17 mouse cellular contexts compared by ENCODE assay signal in genomic region chr1:90501373-90501772, GRCm38 (mm10).
"Had no signal": no experiment of that assay in that cellular context is flagged by ENCODE, and none has a peak within 500 bp of the region (broad histone marks: within the 10 kb centered on the region; RNA-seq: fewer than 3 reads in every experiment).

No protein-coding gene starts in this region.

- H3K4me3 ChIP-seq: lung, embryonic 15.5 days; megakaryocyte, embryonic 14.5 days; midbrain, embryonic 13.5 days; midbrain, embryonic 15.5 days; neural tube, embryonic 12.5 days; stomach, embryonic 15.5 days had no signal

- H3K9ac ChIP-seq: liver, postnatal 0 days; lung, embryonic 15.5 days; midbrain, embryonic 13.5 days; midbrain, embryonic 15.5 days; neural tube, embryonic 12.5 days; stomach, embryonic 15.5 days had no signal

- ATAC-seq: liver, postnatal 0 days; lung, postnatal 0 days; midbrain, embryonic 13.5 days; midbrain, embryonic 15.5 days had no signal

- H3K4me2 ChIP-seq: lung, embryonic 15.5 days; midbrain, embryonic 13.5 days; midbrain, embryonic 15.5 days; neural tube, embryonic 12.5 days; stomach, embryonic 15.5 days had no signal

- H3K27ac ChIP-seq: lung, embryonic 15.5 days; macrophage; midbrain, embryonic 13.5 days; midbrain, embryonic 15.5 days; neural tube, embryonic 12.5 days; stomach, embryonic 15.5 days; stomach, postnatal 0 days had no signal

- H3K9me3 ChIP-seq: lung, embryonic 15.5 days; midbrain, embryonic 13.5 days; midbrain, embryonic 15.5 days; stomach, embryonic 15.5 days had no signal

- DNase-seq: liver, postnatal 0 days; lung, adult 2 months; lung, postnatal 14 days; lung, postnatal 36 days; right cerebral cortex, postnatal 14 days; thymus, adult 2 months; thymus, postnatal 25 days; thymus, postnatal 4 days had no signal

- H3K27me3 ChIP-seq: lung, embryonic 15.5 days; megakaryocyte, embryonic 14.5 days; midbrain, embryonic 13.5 days; midbrain, embryonic 15.5 days; neural tube, embryonic 12.5 days; stomach, embryonic 15.5 days had no signal

- H3K36me3 ChIP-seq: lung, embryonic 15.5 days; midbrain, embryonic 13.5 days; midbrain, embryonic 15.5 days; neural tube, embryonic 12.5 days; stomach, embryonic 15.5 days had no signal
